Mouse (Mus musculus): ENCODE data around the gene Ren1.

DNA sequence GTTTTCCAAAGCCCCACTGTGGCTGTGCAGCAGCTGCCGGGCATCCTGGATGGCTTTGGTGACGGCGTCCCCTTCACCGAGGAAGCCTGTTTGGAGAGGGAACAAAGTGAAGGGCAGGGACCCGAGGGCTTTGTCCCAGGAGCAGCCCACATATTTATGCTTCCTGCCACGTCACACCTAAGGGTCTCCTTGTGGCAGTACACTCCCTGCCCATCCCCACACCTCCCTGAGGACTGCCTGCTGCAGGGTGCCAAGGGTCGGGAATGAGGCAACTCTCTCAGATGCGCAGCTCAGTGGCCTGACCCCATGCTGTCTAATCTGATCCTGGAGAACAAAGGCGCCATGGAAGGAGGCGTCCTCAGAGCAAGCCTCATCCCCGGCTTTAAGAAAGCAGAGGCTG, 35.9 kb downstream of the Ren1 start:
- no peak for TF ChIP-seq CTCF (IDR thresholded peaks at IDR 0.05; ENCODE audit: insufficient read depth, low read depth, low read length)
- no peak for TF ChIP-seq POLR2A (IDR thresholded peaks at IDR 0.05; ENCODE audit: insufficient read depth, low read depth, low read length)
